Mouse (Mus musculus) C2C12 (cell line): Measurements from ENCODE around the gene Tasp1. TPM values are rescaled to one million over a fixed set of nuclear protein-coding genes. Genes with fewer than 3 reads are reported as not detected.

Source experiments
- H3K27me3 ChIP-seq: one replicate; pipeline ENCODE4 v1.6.1; 2011; ENCODE audit not compliant: control insufficient read depth, insufficient read depth, insufficient read length
- H3K36me3 ChIP-seq: one replicate; pipeline ENCODE4 v1.6.1; 2011; ENCODE audit not compliant: control insufficient read depth, insufficient read depth
- H3K4me3 ChIP-seq: one replicate; pipeline ENCODE4 v1.5.1; 2011; ENCODE audit warnings: mild to moderate bottlenecking, control low read depth; ENCODE audit not compliant: poor library complexity, insufficient read depth, severe bottlenecking
- H3K79me2 ChIP-seq: one replicate; pipeline ENCODE4 v1.6.1; 2011; ENCODE audit not compliant: control insufficient read depth, insufficient read depth
- H3K79me3 ChIP-seq: one replicate; pipeline ENCODE4 v1.6.1; 2011; ENCODE audit warnings: low read depth, control low read depth
- H3ac ChIP-seq: one replicate; pipeline ENCODE3; 2011; ENCODE audit warnings: low read depth; ENCODE audit not compliant: control insufficient read depth, insufficient read length
- CEBPB ChIP-seq: IDR thresholded peaks from one replicate; pipeline ENCODE4 v1.6.1; 2011; ENCODE audit warnings: low read depth, mild to moderate bottlenecking, control low read depth, moderate library complexity
- CTCF ChIP-seq: IDR thresholded peaks from one replicate; pipeline ENCODE4 v1.5.1; 2011; ENCODE audit not compliant: control insufficient read depth, insufficient read depth, insufficient read length
- FOSL1 ChIP-seq: IDR thresholded peaks from one replicate; pipeline ENCODE4 v1.8.0; 2011; ENCODE audit warnings: mild to moderate bottlenecking, low read length; ENCODE audit not compliant: poor library complexity, insufficient read depth, severe bottlenecking
- MAX ChIP-seq: IDR thresholded peaks from one replicate; pipeline ENCODE4 v1.6.1; 2011; ENCODE audit warnings: mild to moderate bottlenecking, control low read depth
- MYOD1 ChIP-seq: IDR thresholded peaks from one replicate; pipeline ENCODE4 v1.6.1; 2011; ENCODE audit warnings: low read depth; ENCODE audit not compliant: control insufficient read depth, insufficient read length
- MYOG ChIP-seq: IDR thresholded peaks from one replicate; pipeline ENCODE4 v1.6.1; 2011; ENCODE audit not compliant: control insufficient read depth, insufficient read length; ENCODE audit errors: extremely low read depth
- USF1 ChIP-seq: IDR thresholded peaks from one replicate; pipeline ENCODE4 v1.6.1; 2011; ENCODE audit warnings: low read depth, mild to moderate bottlenecking, control low read depth, moderate library complexity
- polyA plus RNA-seq: library from polyadenylated mRNA; unstranded; fragments of >200 nt; fragmentation: generic; extraction: Trizol; gene quantifications from one replicate; pipeline ENCODE4 v1.2.1, GENCODE M21; 2012; ENCODE audit warnings: missing spikeins

Tasp1 gene
- polyA plus RNA-seq, 1 experiment = 5.5 TPM

- TF ChIP-seq FOSL1 (no peak), MYOG (no peak), MYOD1 (no peak), CEBPB (no peak), USF1 (no peak), MAX (no peak), CTCF (no peak)
- H3K27me3 ChIP-seq = no peaks in the 10 kb centered on the region
Observed at GRCm38 (mm10) chr2:140078600-140079280, 12.1 kb upstream of the Tasp1 start.

GRCm38 (mm10) chr2:140077476-140077875, 10.9 kb upstream of the Tasp1 start:
- Histone ChIP-seq H3K27me3 (no peaks in the 10 kb centered on the region), H3K79me3 (no peaks in the 10 kb centered on the region), H3K36me3 (no peaks in the 10 kb centered on the region), H3ac (no peak overlapping the region), H3K4me3 (no peak overlapping the region), H3K79me2 (no peaks in the 10 kb centered on the region)
- TF ChIP-seq FOSL1 = no peak
- TF ChIP-seq MAX = no peak
- no peak for TF ChIP-seq CEBPB
- no peak for TF ChIP-seq USF1
- TF ChIP-seq MYOD1 = no peak
- TF ChIP-seq CTCF = no peak
- TF ChIP-seq MYOG = no peak

More at GRCm38 (mm10) chr2:140078600-140079280, 12.1 kb upstream of the Tasp1 start:
- H3K79me2 ChIP-seq = no peaks in the 10 kb centered on the region
- no peak overlapping the region for H3K4me3 ChIP-seq
- no peaks in the 10 kb centered on the region for H3K36me3 ChIP-seq
- H3ac ChIP-seq = no peak overlapping the region
- H3K79me3 ChIP-seq = no peaks in the 10 kb centered on the region

- Histone ChIP-seq H3K79me2 (no peaks in the 10 kb centered on the region), H3ac (no peak overlapping the region), H3K4me3 (no peak overlapping the region), H3K36me3 (no peaks in the 10 kb centered on the region), H3K79me3 (no peaks in the 10 kb centered on the region), H3K27me3 (no peaks in the 10 kb centered on the region)
- no peak for TF ChIP-seq MYOD1
Observed at GRCm38 (mm10) chr2:140075150-140075549, 8.5 kb upstream of the Tasp1 start.

GRCm38 (mm10) chr2:140067516-140067915, 911 bp upstream of the Tasp1 start:
- Histone ChIP-seq H3K27me3 (no peaks in the 10 kb centered on the region), H3K4me3 (no peak overlapping the region), H3K79me2 (peaks cover 40% of the 10 kb centered on the region)

GRCm38 (mm10) chr2:140065676-140066075, 929 bp downstream of the Tasp1 start:
- H3K4me3 ChIP-seq = peak overlapping the region; percentile 72

More at GRCm38 (mm10) chr2:140067516-140067915, 911 bp upstream of the Tasp1 start:
- TF ChIP-seq MAX = no peak
- Histone ChIP-seq H3ac (no peak overlapping the region), H3K36me3 (no peaks in the 10 kb centered on the region), H3K79me3 (peaks cover 21% of the 10 kb centered on the region)

GRCm38 (mm10) chr2:140061481-140061880, 5.1 kb downstream of the Tasp1 start:
- no peak overlapping the region for H3ac ChIP-seq
- H3K4me3 ChIP-seq = no peak overlapping the region
- H3K36me3 ChIP-seq = peaks cover 5% of the 10 kb centered on the region
- H3K79me2 ChIP-seq = peaks cover 90% of the 10 kb centered on the region
- TF ChIP-seq MAX (no peak), MYOG (no peak), CEBPB (no peak), USF1 (no peak), MYOD1 (no peak), CTCF (no peak), FOSL1 (no peak)
- no peaks in the 10 kb centered on the region for H3K27me3 ChIP-seq
- peaks cover 41% of the 10 kb centered on the region for H3K79me3 ChIP-seq

More at GRCm38 (mm10) chr2:140065676-140066075, 929 bp downstream of the Tasp1 start:
- H3K36me3 ChIP-seq = no peaks in the 10 kb centered on the region
- H3K27me3 ChIP-seq = no peaks in the 10 kb centered on the region
- H3ac ChIP-seq = no peak overlapping the region
- peaks cover 58% of the 10 kb centered on the region for H3K79me2 ChIP-seq
- TF ChIP-seq MAX = no peak
- no peak for TF ChIP-seq FOSL1
- TF ChIP-seq CEBPB = peak; percentile 29
- H3K79me3 ChIP-seq = peaks cover 30% of the 10 kb centered on the region
